Mouse (Mus musculus) hindbrain, embryonic 14.5 days (tissue): ENCODE data around the gene Fam45a. TPM values are rescaled to one million over a fixed set of nuclear protein-coding genes. Genes with fewer than 3 reads are reported as not detected.

Experiments used
- ATAC-seq: fragments of 200-750 bp; cut with Nextera tagmentation; 2 replicates; pipeline ENCODE4 v1.8.0; 2017; ENCODE audit warnings: moderate number of reproducible peaks, mild to moderate bottlenecking, moderate TSS enrichment, moderate library complexity; ENCODE audit not compliant: low FRiP score
- DNase-seq: peaks from one replicate; pipeline ENCODE4 v3.0.0-alpha.2; 2015; ENCODE audit warnings: low spot score
- H3K27ac ChIP-seq: fragments of 300-500 bp; sonication (generic); 2 replicates; pipeline ENCODE4 v1.5.1; 2014; ENCODE audit warnings: mild to moderate bottlenecking, moderate library complexity
- H3K27me3 ChIP-seq: fragments of 300-500 bp; sonication (generic); 2 replicates; pipeline ENCODE4 v1.6.1; 2014; ENCODE audit warnings: mild to moderate bottlenecking, low read length, mixed read lengths; ENCODE audit not compliant: control insufficient read depth, insufficient read depth
- H3K36me3 ChIP-seq: fragments of 300-500 bp; sonication (generic); replicated peaks from 2 replicates; pipeline ENCODE4 v1.6.1; 2014; ENCODE audit not compliant: control insufficient read depth, insufficient read depth
- H3K4me1 ChIP-seq: fragments of 300-500 bp; sonication (generic); replicated peaks from 2 replicates; pipeline ENCODE4 v1.6.1; 2014; ENCODE audit warnings: antibody characterized with exemption, low read length, mixed read lengths; ENCODE audit not compliant: control insufficient read depth, insufficient read depth
- H3K4me2 ChIP-seq: fragments of 300-500 bp; sonication (generic); replicated peaks from 2 replicates; pipeline ENCODE4 v1.6.1; 2014; ENCODE audit warnings: mild to moderate bottlenecking, moderate library complexity
- H3K4me3 ChIP-seq: fragments of 300-500 bp; sonication (generic); replicated peaks from 2 replicates; pipeline ENCODE4 v1.5.1; 2014; ENCODE audit warnings: mild to moderate bottlenecking, low read length
- H3K9ac ChIP-seq: fragments of 300-500 bp; sonication (generic); 2 replicates; pipeline ENCODE4 v1.6.1; 2014
- H3K9me3 ChIP-seq: fragments of 300-500 bp; sonication (generic); 2 replicates; pipeline ENCODE4 v1.6.1; 2016; ENCODE audit warnings: low read length; ENCODE audit not compliant: control insufficient read depth
- WGBS: fragments of 180-500 bp; shearing (Covaris S2); extraction: QIAGEN DNeasy Blood & Tissue Kit; methylation state at CpG from one replicate; pipeline ENCODE4 v1.1.7; 2014; 5-methylcytosine and 5-hydroxymethylcytosine counted together
- polyA plus RNA-seq: library from polyadenylated mRNA; unstranded; fragments of >200 nt; fragmentation: Nextera tagmentation; extraction: Ambion mirVana; gene quantifications from 2 replicates; pipeline ENCODE4 v1.2.1, GENCODE M21; 2014

The Fam45a gene
- polyA plus RNA-seq, 1 experiment from 2014 or later = 49.6 TPM

DNA sequence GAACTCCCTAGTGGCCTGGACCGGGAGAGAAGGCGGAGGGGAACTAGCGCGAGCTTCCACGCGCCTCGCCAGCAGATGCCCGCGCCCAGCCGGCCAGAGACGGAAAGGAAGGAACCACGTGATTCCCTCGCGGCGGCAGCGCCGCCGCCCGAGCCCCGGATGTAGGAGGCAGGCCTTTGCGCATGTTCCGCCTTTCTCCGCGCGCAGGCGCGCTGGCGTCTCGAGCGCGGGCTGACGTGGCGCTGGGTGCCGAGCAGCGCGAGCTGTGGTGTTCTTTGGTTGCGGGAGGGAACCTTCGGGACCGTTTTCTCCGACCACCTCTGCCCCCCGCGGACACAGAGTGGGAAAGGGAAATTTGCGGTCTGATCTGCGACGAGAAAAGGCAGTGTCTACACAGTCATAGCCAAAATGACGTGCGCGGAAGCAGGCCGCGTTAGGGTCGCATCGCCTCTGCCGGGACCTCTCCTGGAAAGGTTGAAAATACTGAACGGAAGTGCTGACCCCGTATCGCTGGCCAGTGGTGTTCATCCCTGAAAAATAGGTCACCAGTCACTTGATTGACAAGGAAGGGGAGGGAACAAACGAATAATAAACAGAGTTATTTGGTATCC is 20.7 kb upstream of the Fam45a start, which contains the start of gene Eif3a:
Eif3a (minus strand) TSS at position 108 of the 611 bp plus-strand sequence.
- H3K9ac ChIP-seq = peak within 1 kb of the TSS; percentile 100
- ATAC-seq (peak; percentile 98), DNase-seq (peak; percentile 95)
- WGBS = under 1% methylated on average over 57 of the region's 57 CpGs
- no peaks in the 10 kb centered on the region for H3K27me3 ChIP-seq
- H3K4me2 ChIP-seq = peak within 1 kb of the TSS; percentile 95
- H3K9me3 ChIP-seq = no peaks in the 10 kb centered on the region
- H3K4me3 ChIP-seq = peak within 1 kb of the TSS; percentile 87
- H3K4me1 ChIP-seq = peaks cover 19% of the 10 kb centered on the region
- peak within 1 kb of the TSS; percentile 98 for H3K27ac ChIP-seq
- H3K36me3 ChIP-seq = no peaks in the 10 kb centered on the region

- 9% methylated on average over 9 of the region's 9 CpGs for WGBS
- H3K9ac ChIP-seq = peak overlapping the region; percentile 100
- H3K27ac ChIP-seq = peak overlapping the region; percentile 98
- H3K36me3 ChIP-seq = no peaks in the 10 kb centered on the region
- peaks cover 19% of the 10 kb centered on the region for H3K4me1 ChIP-seq
- peak overlapping the region; percentile 87 for H3K4me3 ChIP-seq
- DNase-seq (peak; percentile 50), ATAC-seq (no peak)
- H3K9me3 ChIP-seq = no peaks in the 10 kb centered on the region
- H3K4me2 ChIP-seq = peak overlapping the region; percentile 95
- no peaks in the 10 kb centered on the region for H3K27me3 ChIP-seq
Observed at GRCm38 (mm10) chr19:60791164-60791563, 20.2 kb upstream of the Fam45a start.

DNA sequence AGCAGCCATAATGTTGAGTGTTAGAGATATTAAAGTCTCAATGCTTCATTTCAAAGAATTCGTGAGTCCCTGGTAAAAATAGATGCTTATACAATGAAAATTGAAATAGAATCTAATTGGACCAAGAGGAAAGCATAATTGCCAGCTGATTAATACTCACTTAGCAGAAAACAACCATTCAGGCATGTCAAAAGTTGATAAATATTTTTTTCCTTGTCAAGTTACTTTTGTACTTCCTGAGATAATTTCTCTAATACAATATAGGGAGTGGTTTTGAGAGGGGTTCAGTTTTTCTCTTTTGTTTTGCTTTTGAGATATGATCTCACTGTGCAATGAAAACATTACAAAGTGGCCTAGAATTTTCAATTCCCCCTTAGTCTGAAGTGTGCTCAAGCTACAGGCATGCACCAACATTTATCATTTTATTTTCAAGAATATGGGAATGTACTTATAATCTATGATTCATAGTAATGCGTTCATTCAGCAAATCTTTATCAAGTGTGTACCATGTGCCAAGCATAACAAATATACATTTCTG is 18.1 kb upstream of the Fam45a start:
- Histone ChIP-seq H3K27ac (no peak overlapping the region), H3K27me3 (no peaks in the 10 kb centered on the region), H3K9me3 (no peaks in the 10 kb centered on the region), H3K9ac (no peak overlapping the region), H3K4me3 (no peak overlapping the region), H3K4me1 (peaks cover 14% of the 10 kb centered on the region), H3K4me2 (no peak overlapping the region), H3K36me3 (no peaks in the 10 kb centered on the region)
- WGBS = 88% methylated on average over 2 of the region's 2 CpGs
- DNase-seq = no peak
- no peak for ATAC-seq

DNA sequence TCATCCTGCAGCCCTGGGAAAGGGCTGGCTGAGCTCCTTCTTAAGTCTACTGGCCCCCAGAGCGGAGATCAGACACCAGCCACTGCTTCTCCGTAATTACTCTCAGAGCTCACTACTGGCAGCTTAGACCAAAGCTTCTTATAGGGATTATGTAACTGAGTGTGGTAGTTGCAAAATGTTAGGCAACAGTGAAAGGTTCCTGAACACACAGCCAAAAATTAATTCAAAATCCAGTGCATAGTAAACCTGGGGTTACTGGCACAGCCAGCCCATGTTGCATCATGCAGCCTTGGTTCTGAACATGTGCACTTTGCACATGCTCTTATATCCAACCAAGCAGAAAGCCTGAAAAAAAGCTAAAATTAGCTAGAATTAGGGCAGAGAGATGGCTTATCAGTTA is 16.1 kb upstream of the Fam45a start:
- DNase-seq = no peak
- no peak overlapping the region for H3K27ac ChIP-seq
- no peaks in the 10 kb centered on the region for H3K4me1 ChIP-seq

GRCm38 (mm10) chr19:60797415-60797814 is 14.0 kb upstream of the Fam45a start:
- no peak overlapping the region for H3K9ac ChIP-seq
- H3K27me3 ChIP-seq = no peaks in the 10 kb centered on the region
- H3K4me2 ChIP-seq = no peak overlapping the region
- H3K4me3 ChIP-seq = no peak overlapping the region
- WGBS = 89% methylated on average over 2 of the region's 2 CpGs
- DNase-seq (no peak), ATAC-seq (no peak)
- H3K9me3 ChIP-seq = no peaks in the 10 kb centered on the region
- H3K4me1 ChIP-seq = no peaks in the 10 kb centered on the region
- no peaks in the 10 kb centered on the region for H3K36me3 ChIP-seq
- H3K27ac ChIP-seq = no peak overlapping the region

More for the DNA sequence above, 16.1 kb upstream of the Fam45a start:
- Histone ChIP-seq H3K9me3 (no peaks in the 10 kb centered on the region), H3K9ac (no peak overlapping the region), H3K4me3 (no peak overlapping the region), H3K4me2 (no peak overlapping the region), H3K36me3 (no peaks in the 10 kb centered on the region), H3K27me3 (no peaks in the 10 kb centered on the region)
- no peak for ATAC-seq
- 83% methylated on average over 2 of the region's 2 CpGs for WGBS

DNA sequence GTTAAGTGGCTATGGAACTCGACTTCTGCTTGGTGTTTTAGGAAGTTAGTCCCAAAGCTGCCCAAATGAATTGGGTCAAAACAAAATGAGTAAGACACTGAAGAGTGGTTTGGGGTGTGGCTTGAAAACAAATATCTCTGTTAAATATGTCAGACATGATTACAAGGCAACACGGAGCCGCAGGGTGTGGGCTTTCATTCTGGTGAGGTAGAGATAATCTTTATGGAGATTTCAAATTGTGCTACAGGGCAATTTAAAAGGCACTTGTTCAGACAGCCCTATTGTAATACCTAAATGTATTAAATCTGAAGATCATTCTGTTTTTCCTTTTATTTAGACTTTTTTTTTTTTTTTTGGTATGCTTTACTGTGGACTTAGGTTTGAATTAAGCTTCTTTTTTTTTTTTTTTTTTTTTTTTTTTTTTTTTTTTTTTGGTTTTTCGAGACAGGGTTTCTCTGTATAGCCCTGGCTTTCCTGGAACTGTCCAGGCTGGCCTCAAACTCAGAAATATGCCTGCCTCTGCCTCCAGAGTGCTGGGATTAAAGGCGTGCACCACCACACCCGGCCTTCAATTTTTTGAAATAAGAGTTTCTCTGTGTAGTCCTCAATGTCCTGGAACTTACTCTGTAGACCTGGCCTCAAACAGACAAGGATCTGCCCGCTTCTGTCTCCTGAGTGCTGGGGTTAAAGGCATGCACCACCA is 11.4 kb upstream of the Fam45a start:
- H3K4me2 ChIP-seq = no peak overlapping the region
- ATAC-seq (no peak), DNase-seq (no peak)
- H3K4me1 ChIP-seq = no peaks in the 10 kb centered on the region
- H3K27ac ChIP-seq = no peak overlapping the region
- H3K9me3 ChIP-seq = no peaks in the 10 kb centered on the region
- H3K9ac ChIP-seq = no peak overlapping the region
- no peak overlapping the region for H3K4me3 ChIP-seq
- H3K27me3 ChIP-seq = no peaks in the 10 kb centered on the region
- 82% methylated on average over 7 of the region's 7 CpGs for WGBS
- no peaks in the 10 kb centered on the region for H3K36me3 ChIP-seq

DNA sequence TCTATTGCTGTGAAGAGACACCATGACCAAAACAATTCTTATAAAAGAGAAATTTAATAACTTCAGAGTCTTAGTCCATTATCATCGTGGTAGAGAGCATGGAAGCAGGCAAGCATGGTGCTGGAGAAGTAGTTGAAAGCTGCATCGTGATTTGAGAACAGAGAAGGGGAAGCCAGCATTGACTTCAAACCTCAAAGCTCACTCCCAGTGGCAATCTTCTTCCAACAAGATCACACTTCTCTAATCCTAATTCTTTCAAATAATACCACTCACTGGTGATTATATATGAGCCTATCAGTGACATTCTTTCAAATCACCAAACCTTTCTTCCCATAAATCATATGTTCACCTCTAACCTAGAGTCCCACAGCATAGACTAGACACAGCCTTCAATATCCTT is 6.5 kb upstream of the Fam45a start:
- Histone ChIP-seq H3K9ac (no peak overlapping the region), H3K36me3 (no peaks in the 10 kb centered on the region), H3K4me1 (no peaks in the 10 kb centered on the region), H3K27me3 (no peaks in the 10 kb centered on the region), H3K9me3 (no peaks in the 10 kb centered on the region), H3K4me2 (no peak overlapping the region), H3K27ac (no peak overlapping the region), H3K4me3 (no peak overlapping the region)
- no peak for DNase-seq
- ATAC-seq = no peak
- 68% methylated on average over 2 of the region's 2 CpGs for WGBS

- H3K9ac ChIP-seq = no peak overlapping the region
- ATAC-seq = no peak
- DNase-seq = no peak
- H3K36me3 ChIP-seq = peaks cover under 1% of the 10 kb centered on the region; the same call in 1 of the 2 replicates
- H3K4me1 ChIP-seq = peaks cover 8% of the 10 kb centered on the region
- H3K27ac ChIP-seq = no peak overlapping the region
- no peaks in the 10 kb centered on the region for H3K9me3 ChIP-seq
- H3K4me2 ChIP-seq = no peak overlapping the region
- H3K27me3 ChIP-seq = no peaks in the 10 kb centered on the region
- no peak overlapping the region for H3K4me3 ChIP-seq
- 100% methylated on average over 2 of the region's 2 CpGs for whole genome bisulfite sequencing
Observed at GRCm38 (mm10) chr19:60809927-60810326, 1.5 kb upstream of the Fam45a start.

- no peak for ATAC-seq
- peak overlapping the region; percentile 82 for H3K9ac ChIP-seq
- WGBS = 16% methylated on average over 10 of the region's 10 CpGs
Observed at GRCm38 (mm10) chr19:60812036-60812389, 628 bp downstream of the Fam45a start.

More at GRCm38 (mm10) chr19:60812036-60812389, 628 bp downstream of the Fam45a start:
- Histone ChIP-seq H3K27ac (peak overlapping the region; percentile 67; the same call in 1 of the 2 replicates), H3K36me3 (peaks cover 20% of the 10 kb centered on the region), H3K9me3 (no peaks in the 10 kb centered on the region), H3K4me1 (peaks cover 8% of the 10 kb centered on the region), H3K4me2 (peak overlapping the region; percentile 70), H3K27me3 (no peaks in the 10 kb centered on the region), H3K4me3 (peak overlapping the region; percentile 78)
- no peak for DNase-seq
